Comparison of ENCODE assay signal across 27 mouse cellular contexts in the genomic region with DNA sequence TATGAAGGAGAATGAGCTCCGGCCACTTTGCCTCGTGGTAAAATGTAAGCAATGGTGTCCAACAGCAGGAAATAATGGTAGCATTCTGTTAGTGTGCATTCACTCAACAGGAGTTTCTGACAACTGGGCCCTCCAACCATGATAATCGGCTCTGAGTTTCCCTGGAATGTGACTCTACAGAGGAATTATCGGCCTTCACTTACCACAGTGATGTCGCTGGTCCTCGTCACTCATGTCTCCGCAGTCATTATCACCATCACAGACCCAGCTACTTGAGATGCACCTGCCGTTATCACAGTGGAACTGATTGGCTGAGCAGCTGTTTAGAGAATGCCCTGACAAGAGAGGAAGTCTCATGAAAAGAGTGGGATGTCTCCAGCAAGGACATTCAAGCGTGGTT.
"Had no signal": no experiment of that assay in that cellular context is flagged by ENCODE, and none has a peak within 500 bp of the region (broad histone marks: within the 10 kb centered on the region; RNA-seq: fewer than 3 reads in every experiment).

No protein-coding gene starts in this region.

- H3K36me3 ChIP-seq: embryonic facial prominence, embryonic 12.5 days; embryonic facial prominence, embryonic 13.5 days; embryonic facial prominence, embryonic 15.5 days; forebrain, embryonic 12.5 days; forebrain, embryonic 15.5 days had no signal

- ATAC-seq: forebrain, embryonic 13.5 days; forebrain, embryonic 14.5 days; forebrain, embryonic 15.5 days; forebrain, embryonic 16.5 days; forebrain, postnatal 0 days had no signal

- H3K27me3 ChIP-seq: embryonic facial prominence, embryonic 12.5 days; embryonic facial prominence, embryonic 13.5 days; embryonic facial prominence, embryonic 15.5 days; forebrain, embryonic 12.5 days; forebrain, embryonic 13.5 days; forebrain, embryonic 15.5 days had no signal

- H3K27ac ChIP-seq: embryonic facial prominence, embryonic 10.5 days; embryonic facial prominence, embryonic 12.5 days; embryonic facial prominence, embryonic 13.5 days; embryonic facial prominence, embryonic 15.5 days; forebrain, embryonic 10.5 days; forebrain, embryonic 12.5 days; forebrain, embryonic 13.5 days; forebrain, embryonic 15.5 days; gastrocnemius, adult 2 months; heart, adult 2 months had no signal

- H3K4me1 ChIP-seq: embryonic facial prominence, embryonic 10.5 days; embryonic facial prominence, embryonic 12.5 days; embryonic facial prominence, embryonic 13.5 days; embryonic facial prominence, embryonic 15.5 days; forebrain, embryonic 10.5 days; forebrain, embryonic 12.5 days; forebrain, embryonic 13.5 days; forebrain, embryonic 15.5 days had no signal

- H3K4me3 ChIP-seq: embryonic facial prominence, embryonic 10.5 days; embryonic facial prominence, embryonic 12.5 days; embryonic facial prominence, embryonic 13.5 days; embryonic facial prominence, embryonic 15.5 days; erythroblast, embryonic 14.5 days; forebrain, embryonic 10.5 days; forebrain, embryonic 12.5 days; forebrain, embryonic 13.5 days; forebrain, embryonic 15.5 days; gastrocnemius, adult 2 months; heart, adult 2 months had no signal

- H3K4me2 ChIP-seq: embryonic facial prominence, embryonic 12.5 days; embryonic facial prominence, embryonic 13.5 days; embryonic facial prominence, embryonic 15.5 days; forebrain, embryonic 12.5 days; forebrain, embryonic 13.5 days; forebrain, embryonic 15.5 days had no signal

- DNase-seq: cerebellum, adult 8-10 months; cerebellum, adult 9-10 months; cerebellum, adult 9-11 months; cerebellum, postnatal 10 days; cerebellum, postnatal 14 days; cerebellum, postnatal 25 days; cerebellum, postnatal 36 days; embryo, embryonic 11 days; forebrain, postnatal 0 days; gastrocnemius, adult 2 months; gastrocnemius, postnatal 10 days; gastrocnemius, postnatal 14 days; gastrocnemius, postnatal 25 days; gastrocnemius, postnatal 36 days; heart, adult 18-20 months; heart, adult 2 months had no signal

- H3K9me3 ChIP-seq: embryonic facial prominence, embryonic 10.5 days; embryonic facial prominence, embryonic 12.5 days; embryonic facial prominence, embryonic 13.5 days; embryonic facial prominence, embryonic 15.5 days; forebrain, embryonic 10.5 days; forebrain, embryonic 12.5 days; forebrain, embryonic 13.5 days; forebrain, embryonic 15.5 days had no signal

- H3K9ac ChIP-seq: embryonic facial prominence, embryonic 12.5 days; embryonic facial prominence, embryonic 13.5 days; embryonic facial prominence, embryonic 15.5 days; forebrain, embryonic 12.5 days; forebrain, embryonic 13.5 days; forebrain, embryonic 15.5 days; forebrain, postnatal 0 days had no signal
